Mouse (Mus musculus) T-cell, adult 2 months (primary cell): Measurements from ENCODE around the gene Pou6f1.

Experiments
- DNase-seq: peaks from one replicate; pipeline ENCODE4 v3.0.0; 2022; ENCODE audit warnings: low spot score

Pou6f1 gene

DNA sequence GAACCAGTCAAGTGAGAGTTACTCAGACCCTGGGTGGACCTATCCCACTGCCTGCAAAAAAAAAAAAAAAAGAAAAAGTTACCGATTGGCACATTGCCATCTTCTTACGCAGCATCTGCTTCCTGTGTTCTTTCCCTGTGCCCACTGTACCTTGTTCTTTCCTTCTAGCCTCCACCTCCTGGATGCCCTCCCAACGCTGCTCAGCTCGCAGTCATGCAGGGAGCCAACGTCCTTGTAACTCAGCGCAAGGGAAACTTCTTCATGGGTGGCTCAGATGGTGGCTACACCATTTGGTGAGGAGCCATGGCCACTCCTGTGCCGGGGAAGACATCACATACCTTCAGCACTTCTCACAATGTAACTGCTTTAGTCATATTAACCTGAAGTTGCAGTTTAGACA, 19.4 kb upstream of the Pou6f1 start:
- DNase-seq: no peak

DNA sequence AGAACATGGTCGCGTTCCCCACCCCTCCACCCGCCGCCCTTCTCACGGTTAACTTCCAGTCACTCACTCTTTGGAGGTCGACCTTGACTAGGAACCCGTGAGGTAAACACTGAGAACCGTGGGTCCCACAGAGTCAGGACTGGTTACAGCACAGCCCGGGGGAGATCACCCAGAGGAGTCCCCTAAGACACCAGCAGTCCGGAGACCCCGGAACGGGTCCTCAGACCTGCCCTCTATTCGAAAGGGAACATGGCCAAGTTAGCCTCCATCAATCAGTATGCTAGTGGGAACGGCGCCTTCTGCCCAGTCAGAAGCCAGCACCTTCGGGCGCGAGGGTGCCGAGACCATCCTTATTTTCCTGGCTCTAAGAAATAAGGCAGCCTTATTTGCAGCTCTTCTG, 16.4 kb upstream of the Pou6f1 start:
- DNase-seq: no peak

DNA sequence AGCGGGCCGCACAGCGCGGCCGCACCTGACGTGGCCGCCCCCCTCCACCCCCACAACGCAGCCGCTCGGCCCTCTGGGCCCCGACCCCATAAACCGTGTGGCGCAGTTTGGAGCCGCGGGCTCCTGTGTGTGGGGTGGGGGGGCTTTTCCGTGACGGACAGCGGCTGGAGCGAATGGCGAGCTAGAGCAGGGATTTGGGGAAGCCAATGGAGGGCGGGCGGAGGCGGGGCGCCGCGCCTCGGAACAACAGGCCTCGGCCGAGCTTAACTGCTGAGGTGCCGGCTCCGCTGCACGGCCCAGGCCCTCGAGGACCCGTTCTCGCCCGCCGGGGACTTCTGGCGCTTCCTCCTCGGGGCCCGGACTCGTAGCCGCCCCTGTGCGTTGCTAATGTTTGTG, 16.0 kb upstream of the Pou6f1 start:
- peak; percentile 76 for DNase-seq

DNA sequence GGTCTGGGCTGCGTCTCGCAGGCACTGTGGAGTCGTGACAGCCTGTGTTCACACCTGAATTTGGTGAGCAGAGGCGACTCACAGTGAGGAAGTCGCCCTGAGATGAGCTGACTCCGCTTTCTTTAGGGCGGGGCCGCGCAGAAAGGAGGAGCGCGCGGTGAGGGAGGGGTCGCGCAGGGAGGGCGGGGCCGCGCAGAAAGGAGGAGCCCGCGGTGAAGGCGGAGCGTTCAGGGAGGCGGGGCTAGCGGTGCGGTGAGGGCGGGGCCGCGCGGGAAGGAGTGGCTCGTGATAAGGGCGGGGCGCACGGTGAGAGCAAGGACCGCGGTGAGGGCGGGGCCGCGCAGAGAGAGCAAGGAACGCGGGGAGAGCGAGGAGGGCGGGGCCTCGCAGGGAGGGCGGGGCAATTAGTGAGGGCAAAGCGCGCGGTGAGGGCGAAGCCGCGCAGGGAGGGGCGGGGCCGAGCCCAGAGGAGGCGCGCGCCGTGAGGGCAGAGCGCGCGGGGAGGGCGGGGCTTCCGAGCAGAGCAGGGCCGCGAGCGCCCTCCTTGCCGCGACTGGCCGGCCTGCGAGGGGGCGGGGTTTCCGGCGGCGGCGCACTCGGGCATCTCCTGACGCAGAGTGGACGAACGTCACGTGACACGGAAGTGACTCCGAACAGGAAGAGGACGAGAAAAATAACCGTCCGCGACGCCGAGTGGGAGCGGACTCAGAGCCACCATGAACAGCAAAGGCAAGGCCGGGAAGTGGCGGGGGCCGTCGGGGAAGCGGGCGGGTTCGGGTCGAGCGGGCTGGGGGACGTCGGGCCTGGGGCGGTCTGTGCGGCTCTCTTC, 15.4 kb upstream of the Pou6f1 start, which contains the start of gene Dazap2:
Gene Dazap2, plus strand, starts transcription at position 354 of the 829 bp plus-strand sequence.
- DNase-seq: peak; percentile 98

DNA sequence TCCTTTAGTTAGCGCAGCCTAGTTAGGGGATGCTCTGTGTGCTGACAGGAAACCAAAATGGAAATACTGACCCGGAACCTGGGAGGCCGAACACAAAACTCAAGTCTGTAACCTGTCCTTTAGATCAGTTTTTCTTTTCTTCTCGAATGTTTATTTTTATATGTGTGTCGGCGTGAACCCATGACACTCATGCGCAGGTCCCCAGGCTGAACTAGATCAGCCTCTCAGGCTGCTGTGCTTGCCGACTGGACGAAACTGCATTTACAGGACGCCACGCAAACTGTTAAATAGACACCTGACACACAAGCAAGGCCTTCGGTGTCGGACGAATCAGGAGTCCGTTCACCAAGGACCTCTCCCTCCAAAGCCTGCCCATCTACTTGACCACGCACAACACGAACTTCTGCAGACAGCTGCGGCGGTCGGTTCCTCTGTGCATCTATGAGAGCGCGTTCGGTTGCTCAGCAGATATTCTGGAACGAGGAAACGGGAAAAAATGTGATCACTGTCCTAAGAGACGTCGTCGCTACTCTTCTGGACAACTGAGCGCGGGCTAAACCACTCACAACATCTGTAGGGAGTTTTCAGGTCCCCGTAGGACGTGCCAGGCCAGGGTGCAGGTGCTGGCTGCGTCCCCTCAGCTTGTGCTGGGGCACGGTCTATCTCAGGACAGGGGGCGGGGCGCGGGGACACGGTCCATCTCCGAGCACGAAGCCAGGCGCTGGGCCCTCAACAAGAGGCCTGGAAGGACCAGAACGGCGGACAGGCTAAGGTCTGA, 14.6 kb upstream of the Pou6f1 start:
- DNase-seq: peak; percentile 17

DNA sequence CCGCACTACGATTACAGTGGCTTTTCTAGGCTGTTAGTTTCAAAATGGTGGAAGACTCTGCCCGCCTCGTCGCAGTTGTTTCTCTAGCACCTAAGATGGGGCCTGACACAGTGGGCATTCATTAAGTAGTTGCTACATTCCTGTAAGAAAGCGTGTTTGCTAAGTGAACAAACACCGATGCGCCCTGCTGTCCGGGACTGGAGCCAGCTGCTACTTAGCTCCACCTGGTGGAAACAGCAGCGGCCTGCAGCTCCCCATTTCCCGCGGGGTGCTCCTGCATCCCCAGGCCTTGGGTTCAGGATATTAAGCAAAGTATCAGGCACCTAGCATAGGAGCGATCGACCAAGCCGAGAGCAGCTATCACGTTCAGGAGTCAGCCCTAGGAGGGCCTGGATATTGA, 13.8 kb upstream of the Pou6f1 start:
- peak; percentile 69 for DNase-seq

DNA sequence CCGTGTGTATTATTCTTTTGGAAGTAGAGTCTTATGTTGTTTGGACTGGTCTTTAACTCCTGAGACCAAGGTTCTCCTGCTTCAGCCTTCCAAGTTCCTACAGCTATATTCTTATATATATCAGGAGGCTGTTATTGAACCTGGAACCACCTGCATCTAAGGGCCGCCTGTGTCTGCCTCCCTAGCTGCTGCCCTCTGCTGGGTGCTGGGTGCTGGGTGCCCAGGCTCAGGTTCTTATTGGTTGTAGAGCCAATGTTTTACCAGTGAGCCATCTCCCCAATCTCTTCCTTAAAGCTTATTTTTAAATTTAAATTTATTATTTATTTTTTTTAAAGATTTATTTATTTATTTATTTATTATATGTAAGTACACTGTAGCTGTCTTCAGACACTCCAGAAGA, 12.6 kb upstream of the Pou6f1 start:
- peak; percentile 49 for DNase-seq

DNA sequence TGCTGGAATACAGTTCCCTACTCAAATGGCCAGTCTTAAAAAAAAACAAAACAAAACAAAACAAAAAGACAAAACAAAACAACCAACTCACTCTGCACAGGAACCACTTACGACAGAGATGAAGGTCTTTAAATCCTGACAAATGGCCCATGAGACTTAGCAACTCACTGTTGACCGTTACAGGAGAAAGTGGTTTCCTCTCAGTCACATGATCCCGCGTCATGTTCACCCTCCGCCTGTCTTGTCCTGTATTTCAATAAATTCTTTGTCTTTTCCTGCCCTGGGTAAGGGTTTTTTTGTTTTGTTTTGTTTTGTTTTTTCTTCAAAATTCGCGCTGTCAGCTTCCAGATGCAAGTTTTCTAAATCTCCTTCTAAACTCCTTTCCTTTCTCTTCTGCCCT, 12.2 kb upstream of the Pou6f1 start:
- no peak for DNase-seq

DNA sequence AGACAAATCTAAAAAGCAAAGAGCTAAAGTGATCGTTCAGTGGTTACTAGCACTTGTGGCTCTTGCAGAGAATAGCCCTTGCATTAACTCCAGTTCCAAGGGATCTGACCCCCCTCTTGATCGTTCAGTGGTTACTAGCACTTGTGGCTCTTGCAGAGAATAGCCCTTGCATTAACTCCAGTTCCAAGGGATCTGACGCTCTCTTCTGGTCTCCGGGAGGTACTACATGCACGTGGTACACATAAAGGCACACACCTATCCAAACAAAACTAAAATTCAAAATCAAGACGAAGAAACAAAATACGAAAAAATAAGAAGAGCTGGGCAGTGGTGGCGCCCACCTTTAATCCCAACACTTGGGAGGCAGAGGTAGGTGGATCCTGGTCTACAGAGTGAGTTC, 6.9 kb upstream of the Pou6f1 start:
- peak; percentile 25 for DNase-seq

DNA sequence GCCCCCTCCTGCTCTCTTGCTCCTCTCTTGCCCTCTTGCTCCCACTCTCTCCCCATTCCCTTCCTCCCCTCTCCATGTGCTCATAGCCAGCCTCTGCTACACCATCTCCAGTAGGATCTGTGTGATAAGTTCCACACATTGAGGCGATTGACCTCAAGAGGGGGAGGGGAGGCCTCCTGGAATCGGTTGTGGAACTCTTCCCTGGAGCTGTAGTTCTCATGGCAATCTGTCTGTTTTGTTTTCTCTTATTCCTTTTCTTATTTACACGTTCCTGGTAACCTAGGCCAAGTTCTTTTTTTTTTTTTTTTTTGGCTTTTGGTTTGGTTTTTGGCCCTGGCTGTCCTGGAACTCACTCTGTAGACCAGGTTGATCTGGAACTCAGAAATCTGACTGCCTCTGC, 1.9 kb upstream of the Pou6f1 start:
- no peak for DNase-seq

DNA sequence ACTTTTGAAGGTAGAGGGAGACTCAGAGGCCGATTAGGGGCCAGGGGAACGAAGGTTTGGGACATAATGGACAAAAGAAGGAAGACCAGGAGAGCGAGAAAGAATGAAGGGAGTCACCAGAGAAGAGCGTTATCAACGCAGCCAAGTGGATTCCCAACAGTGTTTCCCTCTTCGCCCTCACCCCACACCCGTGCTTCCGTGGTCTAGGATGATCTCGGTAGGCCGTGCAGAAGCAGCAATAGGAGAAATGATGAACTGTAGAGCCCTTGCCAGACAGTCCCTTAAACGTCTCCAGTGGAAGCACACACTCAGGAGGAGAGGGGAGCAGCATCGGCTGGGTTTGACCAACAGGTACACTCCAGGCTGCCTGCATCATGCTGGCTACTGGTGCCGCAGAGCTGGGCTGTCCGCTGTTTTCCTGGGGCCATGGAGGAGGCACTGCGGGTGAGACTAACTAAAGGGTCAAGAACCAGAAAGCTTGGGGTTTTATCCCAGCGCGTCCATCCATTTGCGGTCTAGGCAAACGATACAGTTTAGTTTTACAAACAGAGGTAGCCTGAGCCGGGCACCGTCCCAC, 1.0 kb upstream of the Pou6f1 start:
- no peak for DNase-seq

DNA sequence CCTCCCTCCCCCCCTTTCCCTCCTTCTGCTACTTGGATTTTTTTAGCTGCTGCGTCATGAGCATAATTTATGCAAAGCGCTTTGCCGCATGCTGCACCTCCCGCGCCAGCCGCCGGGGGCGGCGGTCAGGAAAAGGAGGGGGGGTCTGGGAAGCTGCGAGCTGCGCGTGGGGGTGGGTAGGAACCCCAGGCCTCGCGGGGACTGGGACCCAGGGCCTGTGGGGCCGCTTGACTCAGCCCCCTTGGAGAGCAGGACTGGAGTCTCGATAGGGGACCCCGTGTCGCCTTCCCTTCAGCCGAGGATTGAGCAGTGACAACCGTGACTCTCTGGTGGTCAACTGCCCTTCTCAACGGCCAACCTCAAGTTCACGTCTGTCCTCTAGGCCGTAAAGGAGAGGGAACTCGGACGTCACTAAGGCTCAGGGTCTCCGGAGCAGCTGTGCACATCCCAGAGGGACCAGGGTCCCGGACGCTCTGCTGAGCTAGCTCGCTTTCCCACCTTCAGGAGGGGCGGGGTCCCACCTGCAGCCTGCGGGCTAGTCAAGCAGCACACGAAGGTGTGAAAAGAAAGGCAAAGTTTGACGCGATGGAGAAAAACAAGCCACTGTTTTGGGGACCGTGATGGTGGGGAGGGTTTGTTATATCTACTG, 387 bp upstream of the Pou6f1 start:
- DNase-seq: peak; percentile 82

DNA sequence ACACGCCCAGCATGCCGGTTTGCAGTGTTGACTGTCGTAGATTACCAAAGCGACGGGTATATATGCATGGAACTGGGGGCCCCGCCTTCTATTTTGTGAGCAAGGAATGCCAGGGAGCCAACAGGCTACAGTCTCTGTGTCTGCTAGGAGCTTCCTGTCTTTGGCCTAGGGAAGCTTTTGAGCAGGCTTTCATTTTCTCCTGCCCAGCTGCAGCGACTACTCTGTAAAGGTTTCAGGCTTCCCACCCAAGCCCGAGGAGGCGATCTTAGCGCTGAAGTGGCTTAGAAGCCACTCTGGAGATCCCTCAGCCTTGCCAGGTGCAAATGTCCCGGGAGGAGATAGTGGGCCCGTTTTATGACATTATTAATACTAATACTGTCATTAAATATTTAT, 905 bp downstream of the Pou6f1 start:
- DNase-seq: peak; percentile 59

DNA sequence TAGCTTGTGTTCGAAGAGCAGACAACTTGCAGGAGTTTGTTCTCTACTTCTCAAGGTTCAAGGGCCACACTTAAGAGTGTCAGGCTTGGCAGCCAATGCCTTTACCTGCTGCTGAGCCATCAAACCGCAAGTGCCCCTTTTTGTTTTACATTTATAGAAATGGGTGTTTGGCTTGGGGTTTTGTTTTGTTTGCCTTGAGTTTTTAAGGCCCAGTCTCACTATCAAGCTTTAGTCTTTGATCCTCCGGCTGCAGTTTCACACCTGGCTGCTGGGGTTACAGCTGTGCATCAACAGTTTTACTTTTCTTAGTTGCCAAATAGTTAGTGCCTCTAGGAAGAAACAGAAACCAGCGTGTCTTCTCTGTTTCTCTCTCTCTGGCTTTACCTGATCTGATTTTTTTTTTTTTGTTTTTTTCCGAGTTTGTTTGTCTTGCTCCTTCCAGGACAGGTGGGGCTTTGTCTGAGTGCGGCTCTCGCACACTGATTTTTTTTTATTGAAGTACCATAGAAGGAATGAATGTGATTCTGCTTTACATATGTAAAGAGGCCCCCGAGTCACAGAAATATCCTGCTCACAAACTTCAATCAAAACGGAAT, 1.4 kb downstream of the Pou6f1 start:
- peak; percentile 67 for DNase-seq

DNA sequence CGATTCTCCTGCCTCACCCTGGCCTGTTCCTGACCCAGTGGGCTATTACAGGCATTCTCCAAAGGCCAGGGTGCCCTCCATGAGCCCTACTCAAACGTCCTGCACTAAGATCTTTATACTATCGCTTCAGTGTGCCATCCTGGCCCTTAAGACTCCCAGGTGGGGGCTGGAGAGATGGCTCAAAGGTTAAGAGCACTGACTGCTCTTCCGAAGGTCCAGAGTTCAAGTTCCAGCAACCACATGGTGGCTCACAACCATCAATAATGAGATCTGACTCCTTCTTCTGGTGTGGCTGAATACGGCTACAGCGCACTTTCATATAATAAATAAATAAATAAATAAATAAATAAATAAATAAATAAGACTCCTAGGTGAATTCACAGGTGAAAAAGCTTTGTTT, 7.0 kb downstream of the Pou6f1 start:
- no peak for DNase-seq

DNA sequence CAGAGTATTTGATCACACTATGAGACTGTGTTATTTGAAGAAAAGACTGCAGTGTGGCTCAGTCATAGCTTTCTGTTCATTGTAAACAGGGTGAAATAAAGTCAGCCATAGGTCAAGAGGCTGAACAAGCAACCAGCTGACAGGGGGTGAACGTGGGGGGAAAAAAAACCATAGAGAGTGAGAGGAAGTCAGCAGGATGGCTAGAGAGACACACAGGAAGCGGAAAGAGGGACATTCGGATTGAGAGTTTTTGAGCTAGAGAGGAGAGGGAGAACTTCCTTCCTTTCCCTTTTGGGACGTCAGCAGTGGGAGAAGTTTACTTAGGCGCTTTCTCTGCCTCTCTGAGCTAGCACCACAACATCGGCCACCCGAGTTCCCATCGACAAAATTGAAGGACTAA, 9.3 kb downstream of the Pou6f1 start:
- DNase-seq: no peak

DNA sequence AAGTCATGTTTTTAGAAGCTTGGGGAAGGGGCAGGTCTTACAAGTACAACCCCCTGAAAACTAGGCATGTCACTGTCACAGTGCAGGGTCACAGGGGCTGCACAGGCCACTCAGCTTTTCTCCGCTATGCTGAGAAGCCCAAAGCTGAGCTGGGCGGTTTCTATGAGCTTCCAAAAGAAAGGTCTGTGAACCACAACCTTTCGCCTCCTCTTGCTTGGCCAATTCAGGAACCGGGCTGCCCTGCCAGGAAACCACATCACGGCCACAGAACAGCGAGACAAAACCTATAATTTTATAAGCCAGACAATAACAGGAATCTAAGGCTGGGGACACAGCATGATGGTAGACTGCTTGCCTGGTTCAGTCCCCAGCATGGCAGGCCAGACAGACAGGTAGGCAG, 11.5 kb downstream of the Pou6f1 start:
- no peak for DNase-seq

DNA sequence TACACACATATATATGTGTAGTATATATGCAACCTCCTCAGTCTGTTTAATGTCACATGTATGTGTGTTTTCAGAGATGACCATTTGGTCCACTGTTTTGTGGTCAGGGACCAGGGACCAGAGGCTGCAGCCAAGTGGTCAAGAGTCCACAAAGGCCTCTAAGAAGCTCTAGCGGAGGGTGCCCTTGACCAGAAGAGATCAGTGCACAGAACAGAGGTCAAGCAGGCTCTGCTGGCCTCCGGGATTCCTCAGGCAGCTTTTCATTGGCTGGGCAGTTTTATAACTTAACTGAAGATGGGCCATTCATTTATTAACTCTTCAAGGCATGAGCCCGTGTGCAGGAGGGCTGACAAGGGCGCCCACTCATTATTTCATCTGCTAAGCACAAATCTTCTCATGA, 12.6 kb downstream of the Pou6f1 start:
- no peak for DNase-seq

DNA sequence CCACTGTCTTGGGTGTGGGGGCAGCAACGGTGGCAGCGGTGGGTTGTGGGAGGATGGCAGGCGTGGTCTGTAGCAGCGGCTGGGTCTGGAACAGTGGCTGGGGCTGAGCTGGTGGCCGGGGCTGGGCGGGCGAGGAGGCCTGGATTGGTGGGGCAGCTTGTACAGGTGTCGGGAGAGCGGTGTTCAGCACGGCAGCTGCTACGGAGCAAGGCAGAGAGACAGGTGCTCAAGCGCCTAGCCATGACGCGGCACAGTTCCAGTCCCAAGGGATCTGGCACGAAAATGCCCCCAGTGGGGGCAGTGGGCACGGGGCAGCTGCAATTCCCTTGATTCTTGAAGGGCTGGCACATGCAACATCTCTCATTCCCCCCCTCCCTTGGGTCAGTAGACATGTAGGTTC, 13.9 kb downstream of the Pou6f1 start:
- no peak for DNase-seq

DNA sequence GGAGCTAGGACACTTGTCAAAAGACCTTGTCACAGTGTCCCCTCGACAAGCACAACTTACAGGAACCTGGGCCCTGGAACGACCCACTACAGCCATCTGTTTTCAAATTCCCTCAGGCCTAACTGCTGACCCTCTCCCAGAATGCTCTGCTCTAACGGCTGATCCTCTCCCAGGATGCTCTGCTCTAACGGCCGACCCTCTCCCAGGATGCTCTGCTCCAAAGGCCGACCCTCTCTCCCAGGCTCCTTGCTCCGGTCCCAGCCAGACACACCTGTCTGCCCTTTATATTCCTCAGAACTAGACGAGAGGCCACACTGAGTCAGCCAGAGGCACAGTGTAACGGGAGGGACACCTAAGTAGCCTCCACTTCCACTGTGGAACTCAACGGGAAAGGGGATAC, 19.7 kb downstream of the Pou6f1 start:
- DNase-seq: no peak

DNA sequence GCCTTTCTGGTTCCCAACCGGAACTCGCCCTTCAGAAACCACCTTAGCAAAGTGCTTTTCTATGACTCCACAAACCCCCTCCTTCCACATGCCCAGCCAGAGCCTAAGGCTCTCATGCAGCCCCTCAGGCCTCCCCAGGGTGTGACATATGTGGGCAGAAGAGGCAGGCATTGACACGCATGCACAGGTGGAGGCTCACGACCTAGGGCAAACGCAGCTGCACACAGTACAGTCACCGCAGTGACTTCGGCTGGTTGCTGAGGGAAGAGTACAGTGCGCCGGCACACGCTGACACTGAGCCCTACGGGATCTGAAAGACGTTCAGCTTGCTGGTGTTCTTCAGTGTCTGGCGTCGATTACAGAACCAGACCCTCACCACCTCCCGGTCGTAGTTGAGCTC, 21.8 kb downstream of the Pou6f1 start:
- no peak for DNase-seq

DNA sequence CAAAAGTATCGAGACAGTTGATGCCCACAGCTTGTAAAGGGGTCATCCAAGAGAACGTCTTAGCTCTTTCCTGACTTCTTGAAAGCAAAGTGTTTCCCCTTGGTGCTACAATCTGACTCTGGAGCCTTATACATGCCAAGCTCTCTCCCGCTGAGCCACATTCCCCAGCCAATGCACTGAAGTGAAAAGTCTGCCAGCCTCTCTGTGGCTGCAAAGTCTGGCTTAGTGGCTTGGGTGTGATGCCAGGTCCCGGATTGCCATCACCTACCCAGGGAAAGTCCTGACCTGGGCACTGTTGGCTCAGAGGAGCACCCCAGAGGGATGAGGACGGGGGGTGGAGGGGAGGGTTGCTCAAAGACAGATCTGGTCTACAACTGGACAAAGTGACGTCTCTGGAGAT, 23.0 kb downstream of the Pou6f1 start:
- DNase-seq: no peak
